Mouse (Mus musculus): ENCODE measurements around the gene Gm4952. TPM values are rescaled to one million over a fixed set of nuclear protein-coding genes. Genes with fewer than 3 reads are reported as not detected.

The Gm4952 gene
- polyA plus RNA-seq, 1 experiment from 2014 or later = 0.09 TPM

DNA sequence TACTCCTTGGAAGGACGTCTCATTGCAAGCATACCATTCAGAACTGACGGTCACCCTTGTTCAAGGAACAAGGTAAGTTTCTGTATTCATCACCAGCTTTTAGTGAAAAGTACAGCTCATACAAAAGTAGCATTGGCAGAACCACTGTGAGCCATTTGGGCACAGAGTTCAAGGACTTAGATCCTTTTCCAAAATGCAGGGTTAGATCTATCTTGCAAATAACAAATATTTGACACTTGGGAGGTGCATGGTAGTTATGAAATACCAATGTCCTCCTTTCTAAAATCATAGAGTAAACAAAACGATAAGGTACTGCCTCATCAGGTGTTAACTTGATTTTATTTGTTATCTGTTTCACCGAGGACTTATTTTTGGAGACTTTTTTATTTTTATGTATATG, 71.3 kb downstream of the Gm4952 start:
- WGBS (ENCODE audit: insufficient replicate concordance) = 82% methylated on average over 4 of the region's 4 CpGs
- Histone ChIP-seq H3K27ac (ENCODE audit: low read depth, low read length) (no peak overlapping the region), H3K4me3 (ENCODE audit: low read depth, low read length) (no peak overlapping the region), H3K9me3 (replicated peaks; ENCODE audit: control insufficient read depth, low read length) (no peaks in the 10 kb centered on the region), H3K4me1 (ENCODE audit: control insufficient read depth, insufficient read depth, low read length) (no peaks in the 10 kb centered on the region), H3K9ac (ENCODE audit: low read depth, low read length) (no peak overlapping the region), H3K27me3 (ENCODE audit: control insufficient read depth, insufficient read depth, low read length) (no peaks in the 10 kb centered on the region), H3K36me3 (ENCODE audit: control insufficient read depth, insufficient read depth, low read length) (no peaks in the 10 kb centered on the region), H3K4me2 (no peak overlapping the region)
- no peak for ATAC-seq (replicated peaks; ENCODE audit: insufficient number of reproducible peaks, low FRiP score, low TSS enrichment)

DNA sequence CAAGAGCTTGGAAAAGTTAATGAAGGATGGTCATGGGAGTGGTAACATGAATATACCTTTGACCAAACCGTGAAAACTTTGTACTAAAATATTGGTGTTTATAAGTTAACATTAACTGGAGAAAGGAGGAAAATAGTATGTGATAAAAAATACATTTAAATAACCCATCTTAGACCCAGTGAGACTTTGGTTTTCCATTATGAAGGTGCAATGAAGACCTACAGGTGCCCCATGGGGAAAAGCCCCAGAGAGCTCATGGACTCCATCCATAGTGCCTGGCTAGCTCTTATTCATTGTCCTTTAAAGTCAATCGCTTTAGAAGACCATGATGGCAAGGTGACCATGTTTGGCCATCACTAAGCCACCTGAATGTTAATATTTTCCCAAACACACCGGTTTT, 78.0 kb downstream of the Gm4952 start, which contains the start of gene Olfr1443:
Olfr1443 (plus strand) TSS at position 301 of the 400 bp plus-strand sequence.
- H3K4me1 ChIP-seq (ENCODE audit: control insufficient read depth, insufficient read depth, low read length) = no peaks in the 10 kb centered on the region
- H3K4me2 ChIP-seq = no peak within 1 kb of the TSS
- H3K36me3 ChIP-seq (ENCODE audit: control insufficient read depth, insufficient read depth, low read length) = no peaks in the 10 kb centered on the region
- H3K27me3 ChIP-seq (ENCODE audit: control insufficient read depth, insufficient read depth, low read length) = no peaks in the 10 kb centered on the region
- WGBS (ENCODE audit: insufficient replicate concordance) = 57% methylated on average over 3 of the region's 3 CpGs
- no peak within 1 kb of the TSS for H3K27ac ChIP-seq (ENCODE audit: low read depth, low read length)
- H3K9ac ChIP-seq (ENCODE audit: low read depth, low read length) = no peak within 1 kb of the TSS
- no peak for ATAC-seq (replicated peaks; ENCODE audit: insufficient number of reproducible peaks, low FRiP score, low TSS enrichment)
- no peak within 1 kb of the TSS for H3K4me3 ChIP-seq (ENCODE audit: low read depth, low read length)
- H3K9me3 ChIP-seq (replicated peaks; ENCODE audit: control insufficient read depth, low read length) = no peaks in the 10 kb centered on the region

Other genes starting within 250 kb of the Gm4952 start
- gene Olfr1440, start 212.7 kb upstream of the Gm4952 start, polyA plus RNA-seq (2014; fragmentation: Nextera tagmentation; extraction: Ambion mirVana) = not detected in 2 replicates
- gene Olfr1441, start 182.5 kb upstream of the Gm4952 start, polyA plus RNA-seq (2014; fragmentation: Nextera tagmentation; extraction: Ambion mirVana) = not detected in 2 replicates
- gene Pfpl, start 172.1 kb upstream of the Gm4952 start, polyA plus RNA-seq (2014; fragmentation: Nextera tagmentation; extraction: Ambion mirVana) = not detected in 2 replicates
- gene Mpeg1, start 139.2 kb upstream of the Gm4952 start, polyA plus RNA-seq (2014; fragmentation: Nextera tagmentation; extraction: Ambion mirVana) = 0.28 and 0.56 TPM in 2 replicates
- 1.3 and 1.8 TPM in 2 replicates for gene Dtx4, start 98.5 kb upstream of the Gm4952 start, polyA plus RNA-seq (2014; fragmentation: Nextera tagmentation; extraction: Ambion mirVana)
- gene Fam111a, start 54.2 kb upstream of the Gm4952 start, polyA plus RNA-seq (2014; fragmentation: Nextera tagmentation; extraction: Ambion mirVana) = 26.3 and 30.0 TPM in 2 replicates
- not detected in 2 replicates for gene Glyat, start 33.3 kb downstream of the Gm4952 start, polyA plus RNA-seq (2014; fragmentation: Nextera tagmentation; extraction: Ambion mirVana)
- not detected in 2 replicates for gene Olfr1442, start 70.5 kb downstream of the Gm4952 start, polyA plus RNA-seq (2014; fragmentation: Nextera tagmentation; extraction: Ambion mirVana)
- not detected in 2 replicates for gene Olfr1443, start 78.1 kb downstream of the Gm4952 start, polyA plus RNA-seq (2014; fragmentation: Nextera tagmentation; extraction: Ambion mirVana)
- not detected in 2 replicates for gene Keg1, start 95.8 kb downstream of the Gm4952 start, polyA plus RNA-seq (2014; fragmentation: Nextera tagmentation; extraction: Ambion mirVana)
- gene Cntf, start 165.7 kb downstream of the Gm4952 start, polyA plus RNA-seq (2014; fragmentation: Nextera tagmentation; extraction: Ambion mirVana) = 0.48 and 0.54 TPM in 2 replicates
- 7.2 and 9.3 TPM in 2 replicates for gene Zfp91, start 196.2 kb downstream of the Gm4952 start, polyA plus RNA-seq (2014; fragmentation: Nextera tagmentation; extraction: Ambion mirVana)
- gene Lpxn, start 196.2 kb downstream of the Gm4952 start, polyA plus RNA-seq (2014; fragmentation: Nextera tagmentation; extraction: Ambion mirVana) = 0.56 and 0.76 TPM in 2 replicates
- not detected in 2 replicates for gene Gm5244, start 246.7 kb downstream of the Gm4952 start, polyA plus RNA-seq (2014; fragmentation: Nextera tagmentation; extraction: Ambion mirVana)